Mouse (Mus musculus) cerebellum, postnatal 14 days (tissue): Measurements from ENCODE around the gene Esrrg.

Experiments used
- DNase-seq, 2 experiments: peaks; one replicate each; pipeline ENCODE4 v3.0.0; 2021; ENCODE audit warnings: mixed read lengths in 2 of 2

Esrrg gene

GRCm38 (mm10) chr1:187650786-187651687 is 42.4 kb downstream of the Esrrg start:
- DNase-seq = peak; percentile 56 to 58

GRCm38 (mm10) chr1:187651688-187652241 is 43.2 kb downstream of the Esrrg start:
- DNase-seq = peak; percentile 73 to 78

GRCm38 (mm10) chr1:187652445-187652844 is 43.9 kb downstream of the Esrrg start:
- peak; percentile 40 to 49 for DNase-seq

GRCm38 (mm10) chr1:187653390-187653789 is 44.8 kb downstream of the Esrrg start:
- DNase-seq = no peak

GRCm38 (mm10) chr1:187660963-187661362 is 52.4 kb downstream of the Esrrg start:
- peak; percentile 26 to 44 for DNase-seq

GRCm38 (mm10) chr1:187662083-187662609 is 53.6 kb downstream of the Esrrg start:
- no peak for DNase-seq

- DNase-seq = no peak
Measured at GRCm38 (mm10) chr1:187663376-187663775, 54.8 kb downstream of the Esrrg start.

GRCm38 (mm10) chr1:187664261-187664660 is 55.7 kb downstream of the Esrrg start:
- DNase-seq = no peak

- DNase-seq = no peak
Measured at GRCm38 (mm10) chr1:187665901-187666600, 57.5 kb downstream of the Esrrg start.

- DNase-seq = no peak
Measured at GRCm38 (mm10) chr1:187669746-187670145, 61.2 kb downstream of the Esrrg start.

GRCm38 (mm10) chr1:187672446-187672845 is 63.9 kb downstream of the Esrrg start:
- no peak for DNase-seq

- DNase-seq = no peak
Measured at GRCm38 (mm10) chr1:187674771-187675186, 66.2 kb downstream of the Esrrg start.

- DNase-seq = no peak
Measured at GRCm38 (mm10) chr1:187676626-187677025, 68.0 kb downstream of the Esrrg start.

- DNase-seq = no peak
Measured at GRCm38 (mm10) chr1:187679246-187679645, 70.7 kb downstream of the Esrrg start.

GRCm38 (mm10) chr1:187684519-187684918 is 75.9 kb downstream of the Esrrg start:
- DNase-seq = no peak

- peak; percentile 39 to 45 for DNase-seq
Measured at GRCm38 (mm10) chr1:187691846-187692525, 83.4 kb downstream of the Esrrg start.

GRCm38 (mm10) chr1:187694865-187695264 is 86.3 kb downstream of the Esrrg start:
- DNase-seq = no peak

- DNase-seq = peak; percentile 74 to 81
Measured at GRCm38 (mm10) chr1:187698201-187698600, 89.6 kb downstream of the Esrrg start.

GRCm38 (mm10) chr1:187700963-187701362 is 92.4 kb downstream of the Esrrg start:
- no peak for DNase-seq

- DNase-seq = no peak
Measured at GRCm38 (mm10) chr1:187704921-187705320, 96.3 kb downstream of the Esrrg start.

GRCm38 (mm10) chr1:187705348-187705747 is 96.8 kb downstream of the Esrrg start:
- DNase-seq = no peak

- no peak for DNase-seq
Measured at GRCm38 (mm10) chr1:187706046-187706445, 97.5 kb downstream of the Esrrg start.

GRCm38 (mm10) chr1:187707176-187707575 is 98.6 kb downstream of the Esrrg start:
- no peak for DNase-seq
